28 mouse cellular contexts compared by ENCODE assay signal in genomic region chrX:113826810-113827209, GRCm38 (mm10).
"Had no signal": no experiment of that assay in that cellular context is flagged by ENCODE, and none has a peak within 500 bp of the region (broad histone marks: within the 10 kb centered on the region; RNA-seq: fewer than 3 reads in every experiment).

No protein-coding gene starts in this region.

- H3K27me3 ChIP-seq: heart, embryonic 13.5 days; heart, embryonic 15.5 days; hindbrain, embryonic 12.5 days; intestine, embryonic 15.5 days; limb, embryonic 13.5 days; limb, embryonic 15.5 days; liver, embryonic 12.5 days had no signal

- H3K9ac ChIP-seq: heart, embryonic 13.5 days; heart, embryonic 15.5 days; hindbrain, embryonic 12.5 days; hindbrain, embryonic 14.5 days; intestine, embryonic 15.5 days; limb, embryonic 13.5 days; limb, embryonic 15.5 days; liver, embryonic 12.5 days; liver, embryonic 14.5 days had no signal

- DNase-seq: gastrocnemius, postnatal 14 days; gastrocnemius, postnatal 36 days; heart, adult 11 months; heart, adult 2 months; heart, postnatal 14 days; heart, postnatal 36 days; kidney, adult 18-20 months; kidney, adult 8-10 months; kidney, postnatal 10 days; kidney, postnatal 25 days; kidney, postnatal 4 days; layer of hippocampus, postnatal 36 days; left cerebral cortex, postnatal 4 days had no signal

- H3K4me1 ChIP-seq: heart, embryonic 13.5 days; heart, embryonic 15.5 days; hindbrain, embryonic 10.5 days; hindbrain, embryonic 12.5 days; intestine, embryonic 15.5 days; limb, embryonic 13.5 days; limb, embryonic 15.5 days; liver, embryonic 12.5 days had no signal

- ATAC-seq: hindbrain, embryonic 16.5 days; inflammation-experienced regulatory T-cells, adult 6 months; intestine, embryonic 15.5 days; intestine, postnatal 0 days; liver, embryonic 12.5 days had no signal

- H3K27ac ChIP-seq: heart, adult 2 months; heart, embryonic 13.5 days; heart, embryonic 15.5 days; hindbrain, embryonic 10.5 days; hindbrain, embryonic 12.5 days; hindbrain, embryonic 14.5 days; intestine, embryonic 15.5 days; layer of hippocampus, adult 2 months; left cerebral cortex, adult 2 months; limb, embryonic 13.5 days; limb, embryonic 15.5 days; liver, embryonic 12.5 days; liver, embryonic 14.5 days had no signal

- H3K4me3 ChIP-seq: heart, adult 2 months; heart, embryonic 13.5 days; heart, embryonic 15.5 days; hindbrain, embryonic 10.5 days; hindbrain, embryonic 12.5 days; intestine, embryonic 15.5 days; layer of hippocampus, adult 2 months; left cerebral cortex, adult 2 months; limb, embryonic 13.5 days; limb, embryonic 15.5 days; liver, embryonic 12.5 days had no signal

- H3K9me3 ChIP-seq: heart, embryonic 13.5 days; heart, embryonic 15.5 days; hindbrain, embryonic 10.5 days; hindbrain, embryonic 12.5 days; intestine, embryonic 15.5 days; limb, embryonic 13.5 days; limb, embryonic 15.5 days; liver, embryonic 12.5 days had no signal

- H3K36me3 ChIP-seq: heart, embryonic 13.5 days; heart, embryonic 15.5 days; hindbrain, embryonic 10.5 days; hindbrain, embryonic 12.5 days; intestine, embryonic 15.5 days; limb, embryonic 13.5 days; limb, embryonic 15.5 days; liver, embryonic 12.5 days had no signal
